22 mouse cellular contexts compared by ENCODE assay signal in the genomic region with DNA sequence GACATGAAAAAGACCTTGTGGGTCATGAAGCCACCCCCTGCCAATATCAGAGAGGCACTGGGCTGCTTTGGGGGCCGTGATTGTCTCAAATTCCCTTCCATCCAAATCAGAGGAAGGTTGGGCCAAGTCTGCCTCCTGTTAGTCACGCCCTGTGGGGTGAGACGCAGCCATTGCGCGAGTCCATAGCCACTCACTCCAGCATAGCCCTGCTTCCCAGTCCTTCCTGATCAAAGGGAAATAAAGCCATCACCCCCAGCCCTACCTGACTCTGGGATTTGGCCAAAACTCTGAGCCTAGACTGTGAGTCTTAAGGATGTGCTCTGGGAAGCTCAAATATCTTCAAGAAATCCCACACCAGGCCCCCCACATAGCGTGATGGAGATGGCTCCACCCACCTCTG.
DNase-seq lines count a peak whose midpoint lies in the region; ATAC-seq and TF ChIP-seq lines count a peak whose summit lies in the region.
"Had no signal": no experiment of that assay in that cellular context is flagged by ENCODE, and none has a peak within 500 bp of the region (broad histone marks: within the 10 kb centered on the region; RNA-seq: fewer than 3 reads in every experiment).

No protein-coding gene starts in this region.

- peaks cover 4% of the 10 kb centered on the region; the same call in 1 of the 2 replicates for H3K4me1 ChIP-seq in embryonic facial prominence, embryonic 12.5 days
- no peaks in the 10 kb centered on the region for H3K4me1 ChIP-seq in lung, postnatal 0 days (ENCODE audit: insufficient read depth, low read depth, low read length)
- H3K4me1 ChIP-seq: hindbrain, embryonic 15.5 days had no signal

- H3K4me2 ChIP-seq in embryonic facial prominence, embryonic 12.5 days (replicated peaks), result no peak overlapping the region
- no peak overlapping the region for H3K4me2 ChIP-seq in lung, postnatal 0 days (replicated peaks; ENCODE audit: low read depth, low read length)
- H3K4me2 ChIP-seq: embryonic facial prominence, embryonic 15.5 days; heart, embryonic 12.5 days; heart, embryonic 15.5 days; hindbrain, embryonic 12.5 days; hindbrain, embryonic 15.5 days had no signal

- H3K27ac ChIP-seq in layer of hippocampus, adult 2 months, result 0 out of 2 replicates have a peak overlapping the region, but pooled peaks have one; percentile 4
- H3K27ac ChIP-seq in embryonic facial prominence, embryonic 12.5 days, result no peak overlapping the region
- no peak overlapping the region for H3K27ac ChIP-seq in lung, postnatal 0 days (ENCODE audit: low read length)
- H3K27ac ChIP-seq: embryonic facial prominence, embryonic 15.5 days; heart, embryonic 15.5 days; hindbrain, embryonic 12.5 days; hindbrain, embryonic 15.5 days had no signal

- no peaks in the 10 kb centered on the region for H3K27me3 ChIP-seq in embryonic facial prominence, embryonic 12.5 days
- H3K27me3 ChIP-seq in lung, postnatal 0 days (replicated peaks; ENCODE audit: insufficient read depth, low read length), result no peaks in the 10 kb centered on the region
- H3K27me3 ChIP-seq: embryonic facial prominence, embryonic 15.5 days; heart, embryonic 12.5 days; heart, embryonic 15.5 days; hindbrain, embryonic 12.5 days; hindbrain, embryonic 15.5 days had no signal

- WGBS in embryonic facial prominence, embryonic 12.5 days, result 39% methylated on average over 6 of the region's 6 CpGs
- 71% methylated on average over 6 of the region's 6 CpGs for WGBS in lung, postnatal 0 days

- intact Hi-C loops in heart, postnatal 36 days (cut with DNase I), result no loop called here

- TF ChIP-seq EP300 in lung, postnatal 0 days (IDR thresholded peaks at IDR 0.05), result no peak

- ATAC-seq in embryonic facial prominence, embryonic 12.5 days (ENCODE audit: insufficient number of reproducible peaks, insufficient read depth, low FRiP score, low TSS enrichment), result peak; percentile 67; the same call in 1 of the 2 replicates
- ATAC-seq in lung, postnatal 0 days, result no peak
- ATAC-seq: CD4-positive, CD25-positive, alpha-beta regulatory T cell, adult 4 months; forebrain, embryonic 14.5 days; intestine, postnatal 0 days had no signal

- no peaks in the 10 kb centered on the region for H3K36me3 ChIP-seq in embryonic facial prominence, embryonic 12.5 days
- H3K36me3 ChIP-seq in lung, postnatal 0 days (ENCODE audit: insufficient read depth, low read length), result no peaks in the 10 kb centered on the region
- H3K36me3 ChIP-seq: embryonic facial prominence, embryonic 15.5 days; heart, embryonic 12.5 days; heart, embryonic 15.5 days; hindbrain, embryonic 12.5 days; hindbrain, embryonic 15.5 days had no signal

- H3K9ac ChIP-seq in embryonic facial prominence, embryonic 12.5 days, result no peak overlapping the region
- H3K9ac ChIP-seq in lung, postnatal 0 days (replicated peaks; ENCODE audit: low read depth), result no peak overlapping the region
- H3K9ac ChIP-seq: embryonic facial prominence, embryonic 15.5 days; heart, embryonic 12.5 days; heart, embryonic 15.5 days; hindbrain, embryonic 12.5 days; hindbrain, embryonic 15.5 days had no signal

- no peak for TF ChIP-seq CTCF in layer of hippocampus, adult 2 months (conservative IDR thresholded peaks at IDR 0.05)
- TF ChIP-seq CTCF in lung, postnatal 0 days (IDR thresholded peaks at IDR 0.05), result no peak

- H3K4me3 ChIP-seq in layer of hippocampus, adult 2 months, result no peak overlapping the region
- no peak overlapping the region for H3K4me3 ChIP-seq in embryonic facial prominence, embryonic 12.5 days
- no peak overlapping the region for H3K4me3 ChIP-seq in lung, postnatal 0 days (ENCODE audit: low read depth, low read length)
- H3K4me3 ChIP-seq: embryonic facial prominence, embryonic 15.5 days; heart, embryonic 12.5 days; heart, embryonic 15.5 days; hindbrain, embryonic 12.5 days; hindbrain, embryonic 15.5 days had no signal

- no peak for DNase-seq in layer of hippocampus, adult 2 months (ENCODE audit: low spot score in 2 of 2)
- DNase-seq in layer of hippocampus, postnatal 10 days (ENCODE audit: low spot score in 2 of 2), result no peak
- peak; percentile 23 for DNase-seq in mesoderm, embryonic 11.5 days (ENCODE audit: low read depth, low spot score)
- DNase-seq in heart, postnatal 36 days, result no peak
- DNase-seq in lung, postnatal 0 days (ENCODE audit: low spot score), result no peak
- DNase-seq: adrenal gland, adult 2 months; adrenal gland, postnatal 14 days; cerebellum, adult 11 months; cerebellum, adult 8-10 months; embryo, embryonic 11 days; gastrocnemius, postnatal 25 days; heart, adult 18-20 months; heart, postnatal 10 days had no signal

- H3K9me3 ChIP-seq in embryonic facial prominence, embryonic 12.5 days, result no peaks in the 10 kb centered on the region
- no peaks in the 10 kb centered on the region; the same call in 1 of the 2 replicates for H3K9me3 ChIP-seq in lung, postnatal 0 days (ENCODE audit: low read length)
- H3K9me3 ChIP-seq: embryonic facial prominence, embryonic 15.5 days; heart, embryonic 12.5 days; heart, embryonic 15.5 days; hindbrain, embryonic 12.5 days; hindbrain, embryonic 15.5 days had no signal
